Mouse (Mus musculus) spleen, postnatal 0 days (tissue): ENCODE results near the gene Bmp7. TPM values are rescaled to one million over a fixed set of nuclear protein-coding genes. Genes with fewer than 3 reads are reported as not detected.

Experiments
- polyA plus RNA-seq: library from polyadenylated mRNA; unstranded; fragments of >200 nt; fragmentation: Nextera tagmentation; extraction: Ambion mirVana; gene quantifications from 2 replicates; pipeline ENCODE4 v1.2.1, GENCODE M21; 2015

Gene Bmp7
- polyA plus RNA-seq = 0.19 and 0.47 TPM in 2 replicates

GRCm38 (mm10) chr2:172940003-172940798 lies at the start of gene Bmp7:
Gene Bmp7 (minus strand): TSS chr2:172940321.

DNA sequence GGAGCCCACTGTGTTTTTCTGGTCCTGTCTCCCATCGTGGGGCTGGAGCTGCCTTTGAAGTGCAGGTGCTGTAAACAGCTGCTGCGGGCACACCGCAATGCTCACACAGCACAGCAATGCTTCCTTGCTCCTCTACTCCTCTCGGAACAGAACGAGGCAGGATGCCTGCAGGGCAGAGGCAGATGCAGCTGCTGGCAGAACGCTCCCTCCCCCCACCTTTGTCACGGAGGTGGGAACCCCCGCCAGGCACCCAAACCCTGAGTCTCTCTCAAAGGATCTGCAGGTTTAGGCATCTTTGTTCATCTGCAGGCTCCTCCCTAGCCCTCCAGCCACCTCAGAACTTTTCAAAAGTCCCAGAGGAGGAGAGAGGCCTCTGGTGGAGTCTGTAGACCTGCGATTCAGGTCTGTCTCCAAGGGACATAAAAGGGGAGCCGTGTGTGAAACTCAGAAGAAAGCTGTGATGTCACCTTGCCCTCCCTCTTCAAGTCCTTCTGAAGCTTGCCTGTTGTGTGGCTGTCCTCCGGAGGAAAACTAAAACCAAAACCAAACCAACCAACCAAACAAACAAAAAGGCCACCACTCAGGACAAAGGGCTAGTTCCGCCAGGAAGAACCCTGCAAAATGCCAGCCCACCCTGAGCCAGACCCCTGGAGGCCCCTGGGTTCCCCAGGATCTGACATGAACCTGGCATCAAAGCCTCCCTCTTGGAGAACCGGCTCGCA lies 37.4 kb upstream of the Bmp7 start, which contains the start of gene Spo11:
Gene Spo11 (plus strand): TSS at position 292 of the 722 bp plus-strand sequence.

Other genes starting within 250 kb of the Bmp7 start
- 0.10 and 0.28 TPM in 2 replicates for gene Spo11, start 37.4 kb upstream of the Bmp7 start, polyA plus RNA-seq
- 91.4 and 93.1 TPM in 2 replicates for gene Rae1, start 59.8 kb upstream of the Bmp7 start, polyA plus RNA-seq
- gene Rbm38, start 80.2 kb upstream of the Bmp7 start, polyA plus RNA-seq = 225 and 250 TPM in 2 replicates
- 0.06 and 0.07 TPM in 2 replicates for gene Ctcfl, start 179.2 kb upstream of the Bmp7 start, polyA plus RNA-seq
- gene Pck1, start 212.7 kb upstream of the Bmp7 start, polyA plus RNA-seq = 0.08 and 0.13 TPM in 2 replicates